Mouse (Mus musculus) liver, adult 2 months (tissue): ENCODE results near the gene Gm14137. TPM values are rescaled to one million over a fixed set of nuclear protein-coding genes. Genes with fewer than 3 reads are reported as not detected.

Experiments
- DNase-seq: peaks from one replicate; pipeline ENCODE4 v3.0.0-alpha.2; 2011; ENCODE audit warnings: low read depth, low spot score; ENCODE audit errors: extremely low read depth
- H3K27ac ChIP-seq: fragments of 200-500 bp; replicated peaks from 2 replicates; pipeline ENCODE4 v1.5.1; 2012; ENCODE audit warnings: low read depth, mild to moderate bottlenecking, control low read depth, inconsistent platforms, low read length; ENCODE audit not compliant: insufficient read depth
- H3K27me3 ChIP-seq: fragments of 200-500 bp; 2 replicates; pipeline ENCODE4 v1.6.1; 2012; ENCODE audit warnings: mild to moderate bottlenecking, moderate library complexity, low read length, inconsistent platforms; ENCODE audit not compliant: control insufficient read depth, insufficient read depth
- H3K36me3 ChIP-seq: fragments of 200-500 bp; 2 replicates; pipeline ENCODE4 v1.6.1; 2012; ENCODE audit warnings: low read length, inconsistent platforms; ENCODE audit not compliant: control insufficient read depth, insufficient read depth
- H3K4me1 ChIP-seq: fragments of 200-500 bp; 2 replicates; pipeline ENCODE4 v1.6.1; 2011; ENCODE audit warnings: low read length; ENCODE audit not compliant: control insufficient read depth, insufficient read depth
- H3K4me3 ChIP-seq: fragments of 200-500 bp; 2 replicates; pipeline ENCODE4 v1.5.1; 2011; ENCODE audit warnings: low read depth, mild to moderate bottlenecking, control low read depth, low read length, moderate library complexity; ENCODE audit not compliant: insufficient read depth
- H3K79me2 ChIP-seq: fragments of 200-500 bp; 2 replicates; pipeline ENCODE4 v1.6.1; 2012; ENCODE audit warnings: inconsistent platforms, mild to moderate bottlenecking, low read length, moderate library complexity; ENCODE audit not compliant: control insufficient read depth, insufficient read depth
- H3K9ac ChIP-seq: fragments of 200-500 bp; 2 replicates; pipeline ENCODE4 v1.6.1; 2012; ENCODE audit warnings: low read depth, mild to moderate bottlenecking, control low read depth, inconsistent platforms, low read length
- CTCF ChIP-seq: fragments of 200-500 bp; IDR thresholded peaks from 2 replicates; pipeline ENCODE4 v1.5.1; 2011; ENCODE audit warnings: low read depth, low read length, control low read depth
- POLR2A ChIP-seq: fragments of 200-500 bp; IDR thresholded peaks from 2 replicates; pipeline ENCODE4 v1.6.1; 2011; ENCODE audit warnings: low read length, control low read depth; ENCODE audit not compliant: insufficient read depth; ENCODE audit errors: extremely low read depth
- WGBS: fragments of 180-500 bp; shearing (Covaris S2); methylation state at CpG from one replicate; pipeline ENCODE4 v1.1.7; 2018; 5-methylcytosine and 5-hydroxymethylcytosine counted together
- polyA plus RNA-seq: library from polyadenylated mRNA; depleted of rRNA; stranded (reverse); fragments of >200 nt; gene quantifications from 2 replicates; pipeline ENCODE4 v1.2.3, GENCODE M21; 2012; rRNA removed
- total RNA-seq: library from RNA; depleted of rRNA; stranded (reverse); fragments of >200 nt; gene quantifications from 2 replicates; pipeline ENCODE4 v1.2.3, GENCODE M21; 2014; rRNA removed

Gene Gm14137
- total and polyA plus RNA-seq, 2 experiments = not detected

DNA sequence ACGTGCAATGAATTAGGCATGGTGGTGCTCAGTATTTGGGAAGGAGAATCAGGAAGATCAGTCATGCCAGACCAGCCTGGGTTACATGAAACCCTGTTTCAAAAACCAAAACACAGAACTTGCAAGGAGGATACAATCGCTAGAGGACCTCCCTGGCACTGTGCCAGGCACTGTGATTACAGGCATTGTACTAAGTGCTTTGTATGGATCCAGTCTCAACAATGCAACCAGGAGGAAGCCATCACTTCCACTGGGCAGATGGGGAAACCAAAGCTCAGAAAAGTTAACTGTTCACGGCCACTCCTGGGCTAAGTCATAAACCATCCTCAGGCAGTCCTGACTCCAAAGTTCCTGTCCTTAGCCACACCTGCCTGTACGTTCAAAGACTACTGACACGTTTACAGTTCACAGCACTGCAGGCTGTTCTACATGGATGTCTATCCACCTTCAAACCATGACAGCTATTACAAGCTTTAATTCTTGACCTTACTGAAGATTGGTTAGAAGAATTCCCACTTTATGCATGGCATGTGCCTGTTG lies 28.7 kb downstream of the Gm14137 start:
- Histone ChIP-seq H3K4me3 (no peak overlapping the region), H3K9ac (no peak overlapping the region), H3K27ac (no peak overlapping the region), H3K79me2 (no peaks in the 10 kb centered on the region; the same call in 1 of the 2 replicates), H3K36me3 (no peaks in the 10 kb centered on the region), H3K27me3 (no peaks in the 10 kb centered on the region), H3K4me1 (peaks cover 2% of the 10 kb centered on the region; the same call in 1 of the 2 replicates)
- 74% methylated on average over 5 of the region's 5 CpGs for WGBS
- no peak for TF ChIP-seq POLR2A
- TF ChIP-seq CTCF = no peak
- no peak for DNase-seq

DNA sequence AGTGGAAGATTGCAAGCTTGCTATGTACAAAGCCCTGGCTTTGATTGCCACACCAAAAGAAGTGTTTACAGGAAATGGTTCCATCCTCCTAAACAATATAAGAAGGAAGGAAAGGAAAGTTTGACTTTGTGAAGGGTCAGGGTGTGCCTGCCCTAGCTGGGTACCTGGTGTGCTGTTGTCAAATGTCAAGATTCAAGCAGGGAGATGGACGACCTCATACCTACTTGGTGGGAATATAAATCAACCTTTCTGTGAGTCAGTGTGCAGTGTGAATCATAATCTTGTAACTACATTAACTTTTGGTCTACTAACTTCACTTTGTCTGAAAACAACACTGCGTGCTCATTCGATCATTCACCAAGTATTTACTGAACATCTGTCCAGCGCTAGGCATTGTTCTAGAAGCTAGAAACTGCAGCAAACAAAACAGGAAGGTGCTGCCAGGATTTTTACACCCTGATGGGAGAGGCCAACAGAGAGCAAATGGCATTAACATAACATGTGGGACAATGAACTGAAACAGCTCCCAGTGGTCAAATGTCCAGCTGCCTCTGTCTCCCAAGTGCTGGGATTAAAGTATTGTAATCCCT lies 29.7 kb downstream of the Gm14137 start:
- TF ChIP-seq POLR2A (no peak), CTCF (no peak)
- Histone ChIP-seq H3K79me2 (no peaks in the 10 kb centered on the region; the same call in 1 of the 2 replicates), H3K4me3 (no peak overlapping the region), H3K9ac (no peak overlapping the region), H3K27me3 (no peaks in the 10 kb centered on the region), H3K27ac (no peak overlapping the region), H3K36me3 (no peaks in the 10 kb centered on the region), H3K4me1 (peaks cover 2% of the 10 kb centered on the region; the same call in 1 of the 2 replicates)
- DNase-seq = no peak
- 69% methylated on average over 4 of the region's 4 CpGs for WGBS

DNA sequence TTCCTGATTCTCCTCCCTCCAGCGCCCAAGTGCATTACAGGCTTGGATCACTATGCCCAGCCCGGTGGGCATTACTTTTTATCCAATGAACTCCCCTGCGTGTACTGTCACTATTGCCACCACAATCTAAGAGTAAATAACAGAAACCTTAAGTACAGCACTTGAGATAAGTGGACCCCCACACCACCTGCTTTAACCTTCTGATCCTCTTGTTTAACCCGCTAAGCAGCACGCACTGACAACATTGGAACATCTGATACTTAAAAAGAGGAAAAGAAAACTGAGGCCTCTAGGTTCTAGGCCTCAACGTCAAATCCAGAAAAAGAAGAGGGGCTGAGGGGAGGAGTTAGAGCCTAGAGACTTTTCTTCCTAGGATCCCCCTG lies 33.6 kb downstream of the Gm14137 start:
- H3K79me2 ChIP-seq = no peaks in the 10 kb centered on the region; the same call in 1 of the 2 replicates
- TF ChIP-seq CTCF = no peak
- TF ChIP-seq POLR2A = no peak
- H3K27ac ChIP-seq = peak overlapping the region; percentile 90
- peaks cover 11% of the 10 kb centered on the region for H3K36me3 ChIP-seq
- H3K27me3 ChIP-seq = no peaks in the 10 kb centered on the region
- peaks cover 4% of the 10 kb centered on the region; the same call in 1 of the 2 replicates for H3K4me1 ChIP-seq
- no peak for DNase-seq
- H3K9ac ChIP-seq = peak overlapping the region; percentile 80
- 8% methylated on average over 6 of the region's 6 CpGs for WGBS
- peak overlapping the region; percentile 78 for H3K4me3 ChIP-seq

DNA sequence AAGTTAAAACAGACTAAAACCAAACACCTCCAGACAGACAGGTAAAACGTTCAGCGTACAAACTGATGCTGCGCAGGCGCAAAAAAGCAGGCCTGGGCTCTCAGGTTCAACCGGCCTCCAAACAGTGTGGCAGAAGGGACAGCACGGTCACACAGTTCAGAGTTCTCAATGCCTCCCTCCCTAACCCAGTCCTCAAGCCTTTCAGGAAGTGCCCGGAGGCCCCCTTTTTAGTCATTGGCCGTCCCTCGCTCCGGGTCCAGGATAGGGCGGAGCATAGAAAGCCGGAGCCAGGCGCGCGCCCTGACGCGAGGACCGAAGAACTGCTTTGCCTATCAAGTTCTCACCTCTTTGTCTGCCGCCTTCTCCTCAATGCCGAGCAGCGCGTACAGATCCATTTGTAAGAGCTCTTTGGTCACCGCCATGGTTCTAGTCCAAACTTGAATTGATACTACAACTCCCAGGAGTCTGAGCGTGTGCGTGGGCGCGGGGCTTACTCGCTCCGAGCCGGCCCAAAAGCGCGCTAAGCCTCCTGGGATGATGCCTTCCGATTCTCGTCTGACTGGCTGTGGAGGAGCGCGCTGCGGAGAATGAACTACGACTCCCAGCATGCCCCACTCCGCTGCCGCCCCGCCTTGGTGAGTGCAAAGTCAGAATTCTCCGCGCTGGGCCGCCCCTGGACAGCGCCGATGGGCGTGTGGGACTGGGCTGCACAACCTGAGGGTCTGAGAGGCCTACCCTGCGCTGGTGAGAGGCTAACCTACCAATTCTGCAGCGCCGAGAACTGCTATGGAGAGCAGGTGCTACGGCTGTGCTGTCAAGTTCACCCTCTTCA lies 34.3 kb downstream of the Gm14137 start, which contains the start of the genes Zfyve19 and Dnajc17:
Zfyve19 (plus strand) TSS at position 274 of the 832 bp plus-strand sequence.
Dnajc17 (minus strand) TSS at position 452 of the 832 bp plus-strand sequence.
- Histone ChIP-seq H3K4me3 (peak within 1 kb of the TSS; percentile 87), H3K27me3 (no peaks in the 10 kb centered on the region), H3K4me1 (peaks cover 4% of the 10 kb centered on the region; the same call in 1 of the 2 replicates), H3K36me3 (peaks cover 11% of the 10 kb centered on the region), H3K27ac (peak within 1 kb of the TSS; percentile 90), H3K79me2 (no peaks in the 10 kb centered on the region), H3K9ac (peak within 1 kb of the TSS; percentile 80)
- DNase-seq = peak; percentile 95
- WGBS = under 1% methylated on average over 51 of the region's 51 CpGs
- no peak for TF ChIP-seq CTCF
- peak; percentile 65; the same call in 1 of the 2 replicates for TF ChIP-seq POLR2A

DNA sequence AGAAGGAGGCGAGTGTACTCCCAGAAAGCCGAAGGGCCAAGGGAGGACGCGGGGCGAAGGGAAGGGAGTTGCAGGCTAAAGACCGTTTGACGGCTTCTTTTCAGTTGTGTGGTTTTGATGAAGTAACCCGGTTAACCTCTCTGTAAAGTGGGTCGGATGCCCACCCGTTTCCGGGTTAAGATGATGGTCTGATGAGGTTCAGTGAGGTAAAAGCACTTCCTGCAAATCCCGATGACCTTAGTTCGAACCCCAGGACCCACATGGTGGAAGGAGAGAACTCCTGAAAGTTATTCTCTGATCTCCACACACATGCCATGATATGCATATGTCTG lies 34.8 kb downstream of the Gm14137 start:
- Histone ChIP-seq H3K9ac (peak overlapping the region; percentile 77), H3K4me1 (peaks cover 4% of the 10 kb centered on the region; the same call in 1 of the 2 replicates), H3K79me2 (no peaks in the 10 kb centered on the region), H3K27me3 (no peaks in the 10 kb centered on the region), H3K36me3 (peaks cover 11% of the 10 kb centered on the region), H3K27ac (no peak overlapping the region), H3K4me3 (peak overlapping the region; percentile 87)
- no peak for DNase-seq
- WGBS = 0% methylated on average over 13 of the region's 13 CpGs
- TF ChIP-seq POLR2A (no peak), CTCF (no peak)

Other genes starting within 250 kb of the Gm14137 start
- 0.55 and 1.2 TPM in 2 replicates for gene Chst14, start 248.0 kb upstream of the Gm14137 start, total RNA-seq
- gene Chst14, start 248.0 kb upstream of the Gm14137 start, polyA plus RNA-seq = 1.8 and 2.0 TPM in 2 replicates
- gene Ccdc32, start 145.1 kb upstream of the Gm14137 start, total RNA-seq = 5.1 and 5.3 TPM in 2 replicates
- 3.0 and 3.1 TPM in 2 replicates for gene Ccdc32, start 145.1 kb upstream of the Gm14137 start, polyA plus RNA-seq
- gene Rpusd2, start 139.7 kb upstream of the Gm14137 start, total RNA-seq = 2.3 and 3.8 TPM in 2 replicates
- 2.9 and 3.0 TPM in 2 replicates for gene Rpusd2, start 139.7 kb upstream of the Gm14137 start, polyA plus RNA-seq
- 0.28 and 0.67 TPM in 2 replicates for gene Knl1, start 127.4 kb upstream of the Gm14137 start, total RNA-seq
- gene Knl1, start 127.4 kb upstream of the Gm14137 start, polyA plus RNA-seq = not detected in 2 replicates
- 0.65 and 1.5 TPM in 2 replicates for gene Rad51, start 61.7 kb upstream of the Gm14137 start, total RNA-seq
- gene Rad51, start 61.7 kb upstream of the Gm14137 start, polyA plus RNA-seq = 0.37 and 0.51 TPM in 2 replicates
- gene Rmdn3, start 17.5 kb upstream of the Gm14137 start, total RNA-seq = 47.7 and 63.6 TPM in 2 replicates
- gene Rmdn3, start 17.5 kb upstream of the Gm14137 start, polyA plus RNA-seq = 26.4 and 34.9 TPM in 2 replicates
- 275 and 332 TPM in 2 replicates for gene Gchfr, start 6.7 kb upstream of the Gm14137 start, total RNA-seq
- gene Gchfr, start 6.7 kb upstream of the Gm14137 start, polyA plus RNA-seq = 597 and 710 TPM in 2 replicates
- gene Zfyve19, start 34.1 kb downstream of the Gm14137 start, total RNA-seq = 15.9 and 20.5 TPM in 2 replicates
- 27.2 and 28.8 TPM in 2 replicates for gene Zfyve19, start 34.1 kb downstream of the Gm14137 start, polyA plus RNA-seq
- 1.8 and 3.6 TPM in 2 replicates for gene Dnajc17, start 34.3 kb downstream of the Gm14137 start, total RNA-seq
- 1.5 and 2.6 TPM in 2 replicates for gene Dnajc17, start 34.3 kb downstream of the Gm14137 start, polyA plus RNA-seq
- not detected in 2 replicates for gene Ppp1r14d, start 55.4 kb downstream of the Gm14137 start, total RNA-seq
- 0.11 TPM in 1 of 2 replicates, not detected in the other for gene Ppp1r14d, start 55.4 kb downstream of the Gm14137 start, polyA plus RNA-seq
- 0.28 and 0.54 TPM in 2 replicates for gene Spint1, start 62.9 kb downstream of the Gm14137 start, total RNA-seq
- 0.23 and 0.34 TPM in 2 replicates for gene Spint1, start 62.9 kb downstream of the Gm14137 start, polyA plus RNA-seq
- not detected in 2 replicates for gene Rhov, start 96.8 kb downstream of the Gm14137 start, total RNA-seq
- not detected in 2 replicates for gene Rhov, start 96.8 kb downstream of the Gm14137 start, polyA plus RNA-seq
- gene Vps18, start 114.2 kb downstream of the Gm14137 start, total RNA-seq = 4.4 and 7.5 TPM in 2 replicates
- gene Vps18, start 114.2 kb downstream of the Gm14137 start, polyA plus RNA-seq = 13.4 and 14.8 TPM in 2 replicates
- gene Dll4, start 151.3 kb downstream of the Gm14137 start, total RNA-seq = 3.0 and 5.2 TPM in 2 replicates
- 3.1 and 4.1 TPM in 2 replicates for gene Dll4, start 151.3 kb downstream of the Gm14137 start, polyA plus RNA-seq
- gene Chac1, start 176.7 kb downstream of the Gm14137 start, total RNA-seq = 3.2 and 5.5 TPM in 2 replicates
- 4.1 and 6.1 TPM in 2 replicates for gene Chac1, start 176.7 kb downstream of the Gm14137 start, polyA plus RNA-seq